Mouse (Mus musculus) left cerebral cortex, adult 8-10 months (tissue): Measurements from ENCODE around the gene Grm4. TPM values are rescaled to one million over a fixed set of nuclear protein-coding genes. Genes with fewer than 3 reads are reported as not detected.

Experiments
- DNase-seq, 2 experiments: peaks; one replicate each; pipeline ENCODE4 v3.0.0; 2022; ENCODE audit warnings: low spot score in 2 of 2
- total RNA-seq, 4 experiments: library from RNA; stranded (reverse); gene quantifications; 2 replicates each; pipeline ENCODE4 v1.2.4; 2022

The Grm4 gene
- total RNA-seq, 4 experiments from 2014 or later, result 28.5 to 39.0 (median 32.3) TPM

- no peak for DNase-seq
Observed at GRCm38 (mm10) chr17:27448749-27449148, 72.5 kb downstream of the Grm4 start.

DNA sequence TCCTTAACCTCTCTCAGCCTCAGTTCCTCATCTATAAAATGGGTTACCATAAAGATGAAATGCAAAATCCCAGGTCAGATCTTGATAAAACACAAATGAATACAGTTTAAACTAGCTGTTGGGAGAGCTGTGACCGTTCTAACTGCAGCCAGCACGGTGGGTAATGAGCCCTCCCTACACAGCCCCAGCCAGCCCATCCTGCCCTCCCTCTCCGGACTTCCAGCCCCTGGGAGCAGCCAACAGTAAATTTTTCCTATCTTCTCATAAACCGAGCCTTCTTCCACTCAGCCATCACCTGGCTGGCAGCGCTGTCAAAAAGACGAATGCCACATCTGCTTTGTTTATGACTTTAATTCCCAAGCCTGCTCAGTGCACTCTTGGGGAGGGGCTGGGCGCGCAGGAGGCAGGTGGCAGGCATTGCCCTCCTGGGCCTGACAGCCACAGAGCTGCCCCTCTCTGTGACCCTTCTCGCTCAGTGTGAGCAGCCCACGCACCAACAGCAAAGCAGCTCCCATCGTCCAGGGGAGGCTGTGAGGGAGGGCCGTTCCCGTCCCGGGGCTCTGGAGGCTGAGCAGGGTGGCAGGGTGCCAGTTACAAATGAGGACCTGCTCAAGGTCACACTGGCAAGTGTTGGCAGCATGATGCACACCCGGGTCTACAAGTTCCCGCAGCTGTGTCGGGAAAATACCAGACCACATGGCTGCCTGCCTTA lies 75.7 kb downstream of the Grm4 start:
- DNase-seq, result no peak

- DNase-seq, result no peak
Observed at GRCm38 (mm10) chr17:27442538-27443113, 78.6 kb downstream of the Grm4 start.

DNA sequence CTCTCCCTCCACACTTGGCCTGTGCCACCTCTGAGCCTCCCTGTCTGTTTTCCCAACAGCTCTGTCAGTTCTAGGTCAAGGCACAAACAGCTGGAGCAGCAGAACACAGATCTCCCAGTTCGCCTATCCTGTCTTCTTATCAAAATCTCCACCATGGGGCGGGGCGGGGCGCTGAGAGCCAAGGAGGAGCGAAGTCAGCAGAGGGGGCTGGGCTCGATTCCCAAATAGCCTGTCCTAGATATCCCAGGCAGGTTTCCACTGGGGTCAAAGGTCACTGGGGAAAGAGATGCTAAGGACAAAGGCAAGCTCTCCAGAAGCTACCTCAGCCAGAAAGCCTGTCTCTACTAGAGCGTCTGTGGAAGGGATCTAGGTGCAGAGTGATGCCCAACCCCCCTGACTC lies 79.4 kb downstream of the Grm4 start:
- DNase-seq, result no peak

GRCm38 (mm10) chr17:27435799-27436198 lies 85.4 kb downstream of the Grm4 start:
- no peak for DNase-seq

DNA sequence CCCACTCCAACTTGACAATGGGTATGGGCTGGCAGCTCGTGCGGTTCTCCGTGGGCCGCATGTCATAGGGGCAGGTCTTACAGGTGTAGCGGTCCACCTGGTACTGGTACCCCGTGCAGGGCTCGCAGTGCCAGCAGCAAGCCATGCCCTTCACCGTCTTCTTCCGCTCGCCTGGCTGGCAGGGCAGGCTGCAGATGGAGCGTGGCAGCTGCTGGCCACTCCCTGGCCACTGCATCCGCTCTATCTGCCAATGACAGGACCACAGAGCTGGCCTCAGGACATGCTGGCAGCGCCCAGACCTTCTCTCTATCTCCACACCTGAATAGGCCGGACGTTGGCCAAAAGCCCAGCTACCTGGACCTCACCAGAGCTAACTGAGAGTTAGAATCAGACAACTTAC lies 86.0 kb downstream of the Grm4 start:
- DNase-seq, result no peak

DNA sequence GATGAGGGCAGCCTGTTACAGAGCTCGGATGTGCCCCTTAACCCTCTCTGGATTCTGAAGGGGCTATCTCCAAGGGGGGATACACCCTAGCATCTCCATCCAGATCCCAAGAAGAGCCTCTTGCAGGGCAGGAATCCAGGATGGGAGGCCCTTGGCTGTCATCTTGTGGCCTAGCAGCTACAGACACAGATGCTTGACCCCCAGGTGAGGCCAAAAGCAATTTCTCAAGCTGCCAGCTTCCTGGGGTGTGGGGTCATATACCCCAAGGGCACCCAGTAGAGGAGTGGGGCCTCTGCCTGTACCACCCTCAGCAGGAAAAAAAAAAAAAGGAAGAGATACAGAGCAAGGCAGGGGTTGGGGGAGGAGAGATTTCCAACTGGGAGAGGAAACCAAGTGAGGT lies 87.1 kb downstream of the Grm4 start:
- DNase-seq, result no peak

- DNase-seq, result no peak
Observed at GRCm38 (mm10) chr17:27433179-27433680, 88.0 kb downstream of the Grm4 start.

- no peak for DNase-seq
Observed at GRCm38 (mm10) chr17:27432145-27432650, 89.0 kb downstream of the Grm4 start.

DNA sequence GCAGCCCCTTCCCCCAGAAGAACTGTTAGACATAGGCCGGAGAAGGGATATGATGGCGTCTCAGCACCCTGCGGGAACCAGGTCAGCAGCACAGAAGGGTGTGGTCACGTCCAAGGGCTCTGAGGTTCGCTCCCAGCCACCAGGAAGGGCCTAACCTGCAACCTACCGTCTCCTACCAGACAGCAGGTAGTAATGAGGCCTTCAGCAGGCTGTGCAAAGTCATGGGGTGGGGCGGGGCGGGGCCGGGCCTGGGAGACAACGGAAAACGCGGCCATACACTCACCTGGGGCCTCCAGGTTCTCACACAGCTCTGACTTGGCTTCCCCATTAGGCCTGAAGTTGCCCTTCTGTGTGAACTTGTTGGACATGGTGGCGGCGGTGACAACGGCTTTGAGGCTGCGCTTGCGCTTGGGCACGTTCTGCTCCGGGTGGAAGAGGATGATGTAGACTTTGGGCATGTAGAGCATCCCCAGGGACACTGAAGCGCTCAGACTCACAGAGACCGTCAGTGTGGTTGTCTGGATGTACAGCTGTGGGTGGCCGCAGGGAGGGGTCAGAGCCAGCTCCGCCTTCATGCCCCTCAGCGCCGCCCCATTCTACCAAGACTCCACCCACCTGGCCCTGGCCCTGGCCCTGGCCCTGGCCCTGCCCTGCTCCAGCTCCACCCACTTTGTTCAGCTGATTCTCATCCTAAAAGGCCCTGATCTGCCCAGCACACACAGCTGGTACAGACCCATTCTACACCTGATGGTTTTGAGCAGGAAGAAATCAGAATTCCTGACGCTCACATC lies 90.0 kb downstream of the Grm4 start:
- no peak for DNase-seq

GRCm38 (mm10) chr17:27429757-27430156 lies 91.4 kb downstream of the Grm4 start:
- DNase-seq, result no peak

GRCm38 (mm10) chr17:27425016-27425415 lies 96.2 kb downstream of the Grm4 start:
- no peak for DNase-seq

GRCm38 (mm10) chr17:27424356-27424755 lies 96.8 kb downstream of the Grm4 start:
- no peak for DNase-seq

DNA sequence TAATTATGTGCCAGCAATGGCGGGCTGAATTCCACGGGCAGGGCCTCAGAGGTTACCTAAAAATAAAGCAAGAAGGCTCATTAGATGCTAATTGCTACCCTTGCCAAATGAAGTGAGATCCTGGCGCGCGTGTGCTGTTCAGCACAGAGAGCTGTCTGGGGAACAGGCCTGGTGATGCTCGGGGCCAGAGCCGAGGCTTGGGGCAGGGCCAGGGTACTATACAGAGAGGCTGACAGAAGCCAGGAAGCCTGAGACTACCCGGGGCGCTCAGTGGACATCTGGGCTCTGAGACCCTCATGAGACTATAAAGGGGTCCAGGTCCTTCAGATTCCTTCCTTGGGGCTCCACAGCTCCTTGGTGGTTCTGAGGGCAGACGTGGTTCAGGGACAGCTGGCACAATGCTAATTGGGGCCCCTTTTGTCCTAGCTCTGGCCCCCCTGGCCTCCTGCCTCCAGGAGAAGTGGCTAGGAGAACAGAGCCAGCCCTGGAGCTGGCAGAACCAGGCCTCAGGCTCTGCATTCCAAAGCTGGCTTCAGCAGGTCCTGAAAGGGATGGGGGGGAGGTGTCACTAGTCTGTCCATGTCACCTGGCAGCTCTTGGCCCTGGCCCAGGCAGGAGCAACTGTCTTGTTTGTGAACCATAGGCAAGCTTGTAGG lies 98.3 kb downstream of the Grm4 start:
- peak; percentile 28 for DNase-seq

DNA sequence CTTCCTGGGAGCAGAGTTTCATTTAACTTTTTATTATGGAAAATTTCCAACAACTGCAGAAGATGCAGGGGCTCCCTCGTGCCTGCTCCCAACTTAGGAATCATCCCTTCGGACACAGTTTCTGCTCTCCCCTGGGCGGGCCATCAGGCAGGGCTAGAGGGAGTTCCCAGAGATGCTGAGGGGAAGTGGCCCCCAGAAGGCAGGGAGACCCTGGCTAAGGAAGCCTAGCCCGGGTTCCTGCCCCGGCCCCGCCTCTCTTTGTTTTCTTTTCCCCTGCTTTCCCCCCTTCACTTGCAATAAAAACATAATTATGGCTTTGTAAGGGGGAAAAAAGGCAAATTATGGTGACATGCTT lies 98.9 kb downstream of the Grm4 start:
- DNase-seq, result no peak

DNA sequence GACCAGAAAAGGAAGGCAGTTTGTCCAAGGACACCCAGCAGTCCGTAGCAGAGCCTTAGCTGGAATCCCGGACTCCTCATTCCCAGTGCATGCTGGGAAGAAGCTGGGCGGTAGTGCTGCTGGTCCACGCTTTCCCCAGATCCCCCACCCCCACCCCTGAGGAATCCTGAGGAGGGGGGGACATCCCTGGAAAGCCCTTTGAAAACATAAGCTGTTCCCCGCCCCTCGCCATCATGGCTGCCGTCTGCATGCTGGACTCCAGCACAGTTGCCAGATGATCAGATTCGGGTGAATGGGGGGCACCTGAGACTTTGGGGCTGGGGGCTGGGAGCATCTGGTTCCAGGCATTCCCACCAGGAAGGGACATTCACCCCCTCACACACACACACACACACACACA lies 99.4 kb downstream of the Grm4 start:
- no peak for DNase-seq

GRCm38 (mm10) chr17:27409006-27409405 lies 112.2 kb downstream of the Grm4 start:
- no peak for DNase-seq

DNA sequence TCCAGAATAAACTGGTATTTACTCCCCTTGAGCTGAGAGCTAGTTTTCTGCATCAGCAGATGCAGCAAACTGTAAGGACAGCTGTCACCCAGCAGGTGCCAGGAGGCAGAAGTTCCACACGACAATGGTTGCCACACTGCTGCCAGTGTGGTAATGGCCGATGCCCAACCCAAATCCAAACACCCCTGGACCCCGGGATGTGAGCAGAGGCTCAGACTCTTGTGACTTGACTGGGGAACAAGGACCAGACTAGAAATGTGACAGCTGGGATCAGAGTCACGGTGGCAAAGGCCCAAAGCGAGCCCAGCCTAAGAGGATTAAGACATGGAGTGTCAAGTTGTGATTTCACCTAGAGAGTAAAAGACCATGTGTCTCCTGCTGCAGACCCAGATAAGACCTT lies 112.7 kb downstream of the Grm4 start:
- no peak for DNase-seq

- DNase-seq, result no peak
Observed at GRCm38 (mm10) chr17:27406956-27407355, 114.2 kb downstream of the Grm4 start.

GRCm38 (mm10) chr17:27405376-27406024 lies 115.7 kb downstream of the Grm4 start:
- DNase-seq, result no peak

DNA sequence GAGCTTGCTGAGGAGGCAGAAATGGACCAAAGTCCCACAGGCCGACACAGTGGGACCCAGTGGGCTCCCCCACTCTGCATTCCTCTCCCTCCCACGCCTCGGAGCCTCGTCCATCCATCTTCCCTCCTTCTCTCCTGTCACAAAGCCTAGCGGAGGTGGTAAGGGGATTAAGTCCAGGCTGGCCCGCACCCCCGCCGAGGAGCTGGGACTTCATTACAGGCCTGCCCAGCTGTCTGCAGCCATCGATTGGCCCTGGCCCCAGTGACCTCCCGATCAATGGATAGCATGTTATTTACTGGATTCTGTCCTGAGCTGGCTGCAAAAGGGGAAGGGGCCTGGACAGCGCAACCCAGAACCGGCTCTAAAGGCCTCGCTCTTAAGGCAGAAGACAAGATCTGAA lies 120.0 kb downstream of the Grm4 start:
- no peak for DNase-seq
